Mouse (Mus musculus) C2C12 (cell line): Measurements from ENCODE around the gene Ehmt2. TPM values are rescaled to one million over a fixed set of nuclear protein-coding genes. Genes with fewer than 3 reads are reported as not detected.
A peak's percentile ranks its signal among the peaks of the same experiment; 100 is the strongest.
"Not testable (repeated sequence)": the region's sequence is repeated elsewhere in the genome, so short reads cannot be mapped to it uniquely, and the experiment has no call there.

Experiments used
- H3K27me3 ChIP-seq: one replicate; pipeline ENCODE4 v1.6.1; 2011; ENCODE audit not compliant: control insufficient read depth, insufficient read depth, insufficient read length
- H3K36me3 ChIP-seq: one replicate; pipeline ENCODE4 v1.6.1; 2011; ENCODE audit not compliant: control insufficient read depth, insufficient read depth
- H3K4me3 ChIP-seq: one replicate; pipeline ENCODE4 v1.5.1; 2011; ENCODE audit warnings: mild to moderate bottlenecking, control low read depth; ENCODE audit not compliant: poor library complexity, insufficient read depth, severe bottlenecking
- H3K79me2 ChIP-seq: one replicate; pipeline ENCODE4 v1.6.1; 2011; ENCODE audit not compliant: control insufficient read depth, insufficient read depth
- H3K79me3 ChIP-seq: one replicate; pipeline ENCODE4 v1.6.1; 2011; ENCODE audit warnings: low read depth, control low read depth
- H3ac ChIP-seq: one replicate; pipeline ENCODE3; 2011; ENCODE audit warnings: low read depth; ENCODE audit not compliant: control insufficient read depth, insufficient read length
- CEBPB ChIP-seq: IDR thresholded peaks from one replicate; pipeline ENCODE4 v1.6.1; 2011; ENCODE audit warnings: low read depth, mild to moderate bottlenecking, control low read depth, moderate library complexity
- CTCF ChIP-seq: IDR thresholded peaks from one replicate; pipeline ENCODE4 v1.5.1; 2011; ENCODE audit not compliant: control insufficient read depth, insufficient read depth, insufficient read length
- FOSL1 ChIP-seq: IDR thresholded peaks from one replicate; pipeline ENCODE4 v1.8.0; 2011; ENCODE audit warnings: mild to moderate bottlenecking, low read length; ENCODE audit not compliant: poor library complexity, insufficient read depth, severe bottlenecking
- MAX ChIP-seq: IDR thresholded peaks from one replicate; pipeline ENCODE4 v1.6.1; 2011; ENCODE audit warnings: mild to moderate bottlenecking, control low read depth
- MYOD1 ChIP-seq: IDR thresholded peaks from one replicate; pipeline ENCODE4 v1.6.1; 2011; ENCODE audit warnings: low read depth; ENCODE audit not compliant: control insufficient read depth, insufficient read length
- MYOG ChIP-seq: IDR thresholded peaks from one replicate; pipeline ENCODE4 v1.6.1; 2011; ENCODE audit not compliant: control insufficient read depth, insufficient read length; ENCODE audit errors: extremely low read depth
- USF1 ChIP-seq: IDR thresholded peaks from one replicate; pipeline ENCODE4 v1.6.1; 2011; ENCODE audit warnings: low read depth, mild to moderate bottlenecking, control low read depth, moderate library complexity
- polyA plus RNA-seq: library from polyadenylated mRNA; unstranded; fragments of >200 nt; fragmentation: generic; extraction: Trizol; gene quantifications from one replicate; pipeline ENCODE4 v1.2.1, GENCODE M21; 2012; ENCODE audit warnings: missing spikeins

The Ehmt2 gene
- polyA plus RNA-seq, 1 experiment, result 106 TPM

DNA sequence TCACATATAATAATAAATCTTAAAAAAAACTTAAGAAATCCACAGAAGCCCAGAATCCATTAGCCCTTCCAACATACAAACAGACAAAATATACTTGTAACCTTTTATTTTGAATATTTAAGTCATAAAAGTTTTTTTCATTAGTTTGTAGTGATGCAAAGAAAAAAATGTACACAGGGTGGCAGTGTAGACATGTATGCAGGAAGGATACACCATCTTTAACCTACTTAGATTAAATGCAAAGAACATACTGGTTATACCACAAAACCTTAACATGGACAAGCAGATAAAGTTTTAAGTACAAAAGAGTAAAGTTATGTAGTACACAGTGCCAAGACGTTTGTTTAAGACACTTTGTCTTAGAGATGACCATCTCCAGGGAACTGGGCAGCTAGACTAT is 58.1 kb downstream of the Ehmt2 start:
- no peak overlapping the region for H3K4me3 ChIP-seq
- peaks cover 7% of the 10 kb centered on the region for H3K36me3 ChIP-seq
- no peaks in the 10 kb centered on the region for H3K27me3 ChIP-seq
- H3K79me2 ChIP-seq, result peaks cover 10% of the 10 kb centered on the region
- H3ac ChIP-seq, result no peak overlapping the region
- no peak for TF ChIP-seq CTCF
- TF ChIP-seq MYOD1, result no peak
- no peak for TF ChIP-seq MAX
- no peak for TF ChIP-seq MYOG
- no peak for TF ChIP-seq USF1
- TF ChIP-seq CEBPB, result no peak
- TF ChIP-seq FOSL1, result no peak
- H3K79me3 ChIP-seq, result peaks cover 9% of the 10 kb centered on the region

GRCm38 (mm10) chr17:34957291-34957690 is 59.0 kb downstream of the Ehmt2 start:
- not testable (repeated sequence) for H3ac ChIP-seq, H3K36me3 ChIP-seq, H3K79me3 ChIP-seq, H3K4me3 ChIP-seq, H3K79me2 ChIP-seq, H3K27me3 ChIP-seq

- not testable (repeated sequence) for H3K79me2 ChIP-seq, H3K36me3 ChIP-seq, H3K79me3 ChIP-seq, H3K4me3 ChIP-seq, H3K27me3 ChIP-seq, H3ac ChIP-seq
Observed at GRCm38 (mm10) chr17:34957966-34958365, 59.7 kb downstream of the Ehmt2 start.

DNA sequence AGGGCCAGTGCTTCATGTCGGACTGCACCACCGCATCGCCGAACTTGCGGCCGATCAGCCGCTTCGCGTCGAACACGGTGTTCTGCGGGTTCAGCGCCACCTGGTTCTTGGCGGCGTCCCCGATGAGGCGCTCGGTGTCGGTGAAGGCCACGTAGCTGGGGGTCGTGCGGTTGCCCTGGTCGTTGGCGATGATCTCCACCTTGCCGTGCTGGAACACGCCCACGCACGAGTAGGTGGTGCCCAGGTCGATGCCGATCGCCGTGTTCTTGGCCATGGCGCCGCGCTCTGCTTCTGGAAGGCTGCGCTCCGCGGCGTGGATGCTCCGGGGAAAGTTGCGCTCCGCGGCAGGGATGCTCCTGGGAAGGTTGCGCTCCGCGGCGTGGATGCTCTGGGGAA is 60.5 kb downstream of the Ehmt2 start:
- H3K27me3 ChIP-seq, H3K36me3 ChIP-seq, H3ac ChIP-seq, H3K79me3 ChIP-seq, H3K79me2 ChIP-seq, H3K4me3 ChIP-seq: not testable (repeated sequence)

GRCm38 (mm10) chr17:34959130-34959778 is 61.0 kb downstream of the Ehmt2 start, which contains the start of gene Hspa1b:
Hspa1b (minus strand) TSS chr17:34959238.
- H3K79me2 ChIP-seq, H3K36me3 ChIP-seq, H3K79me3 ChIP-seq, H3K27me3 ChIP-seq: not testable (repeated sequence)
- Histone ChIP-seq H3K4me3 (peak within 1 kb of the TSS; percentile 34), H3ac (peak within 1 kb of the TSS; percentile 92)

GRCm38 (mm10) chr17:34959881-34960515 is 61.7 kb downstream of the Ehmt2 start:
- Histone ChIP-seq H3K36me3 (no peaks in the 10 kb centered on the region), H3K4me3 (peak overlapping the region; percentile 34), H3K27me3 (no peaks in the 10 kb centered on the region), H3ac (peak overlapping the region; percentile 92), H3K79me3 (no peaks in the 10 kb centered on the region), H3K79me2 (no peaks in the 10 kb centered on the region)
- TF ChIP-seq CEBPB, result no peak
- TF ChIP-seq USF1, result no peak
- TF ChIP-seq MYOG, result no peak
- no peak for TF ChIP-seq FOSL1
- TF ChIP-seq CTCF, result no peak
- no peak for TF ChIP-seq MAX
- no peak for TF ChIP-seq MYOD1
